Mouse (Mus musculus): ENCODE results near the gene Ptprf.

- TF ChIP-seq CTCF (IDR thresholded peaks at IDR 0.05; ENCODE audit: borderline replicate concordance, control insufficient read depth, extremely low read depth, insufficient read depth, low read length, poor library complexity) (no peak), POLR2A (IDR thresholded peaks at IDR 0.05; ENCODE audit: control insufficient read depth, extremely low read depth, insufficient read depth, low read length, poor library complexity) (no peak)
Observed at GRCm38 (mm10) chr4:118178952-118179466, 112.2 kb downstream of the Ptprf start.

All from thymus, adult 2 months (tissue).